In genomic region chr9:96455618-96456017, GRCm38 (mm10) we compare ENCODE assay signal across 28 mouse cellular contexts. TPM values are rescaled to one million over a fixed set of nuclear protein-coding genes. Genes with fewer than 3 reads are reported as not detected.
DNase-seq lines count a peak whose midpoint lies in the region; ATAC-seq and TF ChIP-seq lines count a peak whose summit lies in the region.
"Had no signal": no experiment of that assay in that cellular context is flagged by ENCODE, and none has a peak within 500 bp of the region (broad histone marks: within the 10 kb centered on the region; RNA-seq: fewer than 3 reads in every experiment).

No protein-coding gene starts in this region.

- no peak overlapping the region for H3K4me3 ChIP-seq in forebrain, embryonic 12.5 days (replicated peaks)
- no peak overlapping the region for H3K4me3 ChIP-seq in forebrain, postnatal 0 days (ENCODE audit: low read depth, low read length)
- H3K4me3 ChIP-seq in hindbrain, embryonic 13.5 days = no peak overlapping the region
- no peak overlapping the region for H3K4me3 ChIP-seq in hindbrain, embryonic 16.5 days (ENCODE audit: low read length)
- H3K4me3 ChIP-seq in neural tube, embryonic 12.5 days = no peak overlapping the region
- no peak overlapping the region for H3K4me3 ChIP-seq in heart, embryonic 10.5 days
- H3K4me3 ChIP-seq: embryonic facial prominence, embryonic 10.5 days; embryonic facial prominence, embryonic 15.5 days; limb, embryonic 10.5 days; limb, embryonic 15.5 days had no signal

- no peak overlapping the region for H3K9ac ChIP-seq in forebrain, embryonic 12.5 days
- no peak overlapping the region for H3K9ac ChIP-seq in forebrain, postnatal 0 days
- H3K9ac ChIP-seq in hindbrain, embryonic 13.5 days = no peak overlapping the region
- H3K9ac ChIP-seq in hindbrain, embryonic 16.5 days (ENCODE audit: low read depth, low read length) = no peak overlapping the region
- no peak overlapping the region for H3K9ac ChIP-seq in neural tube, embryonic 12.5 days
- H3K9ac ChIP-seq: embryonic facial prominence, embryonic 15.5 days; limb, embryonic 15.5 days; liver, embryonic 14.5 days had no signal

- no peak for DNase-seq in forebrain, postnatal 0 days
- no peak for DNase-seq in neural tube, embryonic 10.5 days (ENCODE audit: extremely low spot score, low spot score)
- DNase-seq in heart, embryonic 10.5 days (ENCODE audit: low spot score) = no peak
- DNase-seq in thymus, postnatal 14 days = no peak
- DNase-seq: adrenal gland, adult 8-10 months; cerebellum, adult 8-10 months; cerebellum, postnatal 25 days; heart, postnatal 14 days; kidney, adult 8-10 months; kidney, postnatal 4 days; lung, adult 2 months; lung, postnatal 10 days; retina, postnatal 1 day; right cerebral cortex, postnatal 14 days had no signal

- no peak overlapping the region for H3K4me2 ChIP-seq in forebrain, embryonic 12.5 days
- no peak overlapping the region for H3K4me2 ChIP-seq in forebrain, postnatal 0 days (ENCODE audit: low read depth)
- H3K4me2 ChIP-seq in hindbrain, embryonic 13.5 days = no peak overlapping the region
- H3K4me2 ChIP-seq in hindbrain, embryonic 16.5 days (ENCODE audit: low read length) = no peak overlapping the region
- H3K4me2 ChIP-seq in neural tube, embryonic 12.5 days (replicated peaks) = no peak overlapping the region
- H3K4me2 ChIP-seq: embryonic facial prominence, embryonic 15.5 days; limb, embryonic 15.5 days had no signal

- 40% methylated on average over 8 of the region's 8 CpGs for WGBS in forebrain, embryonic 12.5 days
- WGBS in forebrain, postnatal 0 days = 26% methylated on average over 8 of the region's 8 CpGs
- 37% methylated on average over 8 of the region's 8 CpGs for WGBS in hindbrain, embryonic 13.5 days
- WGBS in hindbrain, embryonic 16.5 days = 42% methylated on average over 8 of the region's 8 CpGs
- 45% methylated on average over 8 of the region's 8 CpGs for WGBS in neural tube, embryonic 12.5 days
- 78% methylated on average over 8 of the region's 8 CpGs for WGBS in heart, embryonic 10.5 days

- no peaks in the 10 kb centered on the region for H3K9me3 ChIP-seq in forebrain, embryonic 12.5 days
- H3K9me3 ChIP-seq in forebrain, postnatal 0 days (ENCODE audit: low read length) = no peaks in the 10 kb centered on the region
- no peaks in the 10 kb centered on the region for H3K9me3 ChIP-seq in hindbrain, embryonic 13.5 days
- H3K9me3 ChIP-seq in hindbrain, embryonic 16.5 days (ENCODE audit: control insufficient read depth, low read length) = no peaks in the 10 kb centered on the region
- no peaks in the 10 kb centered on the region for H3K9me3 ChIP-seq in neural tube, embryonic 12.5 days
- H3K9me3 ChIP-seq in heart, embryonic 10.5 days = no peaks in the 10 kb centered on the region
- H3K9me3 ChIP-seq: embryonic facial prominence, embryonic 10.5 days; embryonic facial prominence, embryonic 15.5 days; limb, embryonic 10.5 days; limb, embryonic 15.5 days had no signal

- H3K4me1 ChIP-seq in forebrain, embryonic 12.5 days = peaks cover 19% of the 10 kb centered on the region
- H3K4me1 ChIP-seq in forebrain, postnatal 0 days (ENCODE audit: insufficient read depth) = no peaks in the 10 kb centered on the region
- H3K4me1 ChIP-seq in hindbrain, embryonic 13.5 days (replicated peaks) = 0 out of 2 replicates have a peak, but pooled peaks cover 8% of the 10 kb centered on the region
- H3K4me1 ChIP-seq in hindbrain, embryonic 16.5 days (ENCODE audit: control insufficient read depth, insufficient read depth, low read depth, low read length) = no peaks in the 10 kb centered on the region
- no peaks in the 10 kb centered on the region; the same call in 1 of the 2 replicates for H3K4me1 ChIP-seq in neural tube, embryonic 12.5 days
- peaks cover 13% of the 10 kb centered on the region for H3K4me1 ChIP-seq in heart, embryonic 10.5 days

- ATAC-seq in forebrain, embryonic 12.5 days (ENCODE audit: low FRiP score) = peak; percentile 56; the same call in 1 of the 2 replicates
- no peak for ATAC-seq in forebrain, postnatal 0 days
- peak; percentile 69; the same call in 1 of the 2 replicates for ATAC-seq in hindbrain, embryonic 13.5 days (ENCODE audit: low FRiP score)
- ATAC-seq in hindbrain, embryonic 16.5 days = no peak
- ATAC-seq in neural tube, embryonic 12.5 days (ENCODE audit: low FRiP score, low read depth) = peak; percentile 76; the same call in 1 of the 2 replicates
- ATAC-seq: activated CD4-positive, CD25-positive, alpha-beta regulatory T cell, adult 4 months; intestine, embryonic 16.5 days had no signal

- H3K36me3 ChIP-seq in forebrain, embryonic 12.5 days (replicated peaks) = no peaks in the 10 kb centered on the region
- no peaks in the 10 kb centered on the region for H3K36me3 ChIP-seq in forebrain, postnatal 0 days (ENCODE audit: insufficient read depth)
- no peaks in the 10 kb centered on the region for H3K36me3 ChIP-seq in hindbrain, embryonic 13.5 days
- H3K36me3 ChIP-seq in hindbrain, embryonic 16.5 days (ENCODE audit: control insufficient read depth, insufficient read depth, low read length) = no peaks in the 10 kb centered on the region
- no peaks in the 10 kb centered on the region for H3K36me3 ChIP-seq in neural tube, embryonic 12.5 days
- no peaks in the 10 kb centered on the region for H3K36me3 ChIP-seq in heart, embryonic 10.5 days
- H3K36me3 ChIP-seq: embryonic facial prominence, embryonic 10.5 days; embryonic facial prominence, embryonic 15.5 days; limb, embryonic 10.5 days; limb, embryonic 15.5 days had no signal

- H3K27ac ChIP-seq in forebrain, embryonic 12.5 days = peak overlapping the region; percentile 57
- H3K27ac ChIP-seq in forebrain, postnatal 0 days (ENCODE audit: low read depth, low read length) = no peak overlapping the region
- H3K27ac ChIP-seq in hindbrain, embryonic 13.5 days = peak overlapping the region; percentile 80
- H3K27ac ChIP-seq in hindbrain, embryonic 16.5 days (ENCODE audit: low read depth, low read length) = no peak overlapping the region
- no peak overlapping the region for H3K27ac ChIP-seq in neural tube, embryonic 12.5 days
- no peak overlapping the region for H3K27ac ChIP-seq in heart, embryonic 10.5 days
- H3K27ac ChIP-seq: embryonic facial prominence, embryonic 10.5 days; embryonic facial prominence, embryonic 15.5 days; kidney, postnatal 0 days; limb, embryonic 10.5 days; limb, embryonic 15.5 days; liver, embryonic 14.5 days; macrophage had no signal

- TF ChIP-seq CTCF in forebrain, postnatal 0 days (IDR thresholded peaks at IDR 0.05; ENCODE audit: low read depth) = no peak

- H3K27me3 ChIP-seq in forebrain, embryonic 12.5 days = no peaks in the 10 kb centered on the region
- H3K27me3 ChIP-seq in forebrain, postnatal 0 days (ENCODE audit: insufficient read depth, low read length) = no peaks in the 10 kb centered on the region
- no peaks in the 10 kb centered on the region for H3K27me3 ChIP-seq in hindbrain, embryonic 13.5 days
- H3K27me3 ChIP-seq in hindbrain, embryonic 16.5 days (replicated peaks; ENCODE audit: control insufficient read depth, insufficient read depth, low read length) = no peaks in the 10 kb centered on the region
- H3K27me3 ChIP-seq in neural tube, embryonic 12.5 days (replicated peaks) = no peaks in the 10 kb centered on the region
- H3K27me3 ChIP-seq in heart, embryonic 10.5 days (ENCODE audit: insufficient read depth, poor library complexity, severe bottlenecking) = no peaks in the 10 kb centered on the region
- H3K27me3 ChIP-seq: CH12.LX; embryonic facial prominence, embryonic 15.5 days; limb, embryonic 15.5 days had no signal

RNA-seq across cellular contexts. Expression of gene Rnf7, which starts 22.9 kb away (rescaled TPM):
- polyA plus RNA-seq in forebrain, embryonic 12.5 days (2016; fragmentation: Nextera tagmentation; extraction: Ambion mirVana) = 231 and 238 TPM in 2 replicates
- total RNA-seq in forebrain, postnatal 0 days (2014; rRNA removed) = 178 and 300 TPM in 2 replicates
- polyA plus RNA-seq in forebrain, postnatal 0 days (2015; fragmentation: Nextera tagmentation; extraction: Ambion mirVana) = 195 and 209 TPM in 2 replicates
- 256 and 260 TPM in 2 replicates for polyA plus RNA-seq in hindbrain, embryonic 13.5 days (2015; fragmentation: Nextera tagmentation; extraction: Ambion mirVana)
- polyA plus RNA-seq in hindbrain, embryonic 16.5 days (2015; fragmentation: Nextera tagmentation; extraction: Ambion mirVana) = 209 TPM in 2 replicates
- polyA plus RNA-seq in neural tube, embryonic 12.5 days (2016; fragmentation: Nextera tagmentation; extraction: Ambion mirVana) = 252 and 262 TPM in 2 replicates
- 260 and 265 TPM in 2 replicates for polyA plus RNA-seq in heart, embryonic 10.5 days (2016; fragmentation: Nextera tagmentation; extraction: Ambion mirVana)

Comparison
In these comparisons a context has a peak if more than half of its experiments do, and no peak if none do; other contexts are left out.
1. ATAC-seq: peak in forebrain, embryonic 12.5 days (single experiment), hindbrain, embryonic 13.5 days (single experiment) and neural tube, embryonic 12.5 days (single experiment); none in forebrain, postnatal 0 days (single experiment) and hindbrain, embryonic 16.5 days (single experiment).
2. H3K27ac ChIP-seq: peak in forebrain, embryonic 12.5 days (single experiment) and hindbrain, embryonic 13.5 days (single experiment); none in forebrain, postnatal 0 days (single experiment), hindbrain, embryonic 16.5 days (single experiment), neural tube, embryonic 12.5 days (single experiment) and heart, embryonic 10.5 days (single experiment).